Mouse (Mus musculus) liver, embryonic 11.5 days (tissue): Measurements from ENCODE around the gene Znrf3. TPM values are rescaled to one million over a fixed set of nuclear protein-coding genes. Genes with fewer than 3 reads are reported as not detected.

Experiments used
- ATAC-seq: fragments of 200-750 bp; cut with Nextera tagmentation; replicated peaks from 2 replicates; pipeline ENCODE4 v1.8.0; 2017; ENCODE audit warnings: moderate number of reproducible peaks, mild to moderate bottlenecking, moderate TSS enrichment, moderate library complexity; ENCODE audit not compliant: low FRiP score
- DNase-seq: peaks from one replicate; pipeline ENCODE4 v3.0.0-alpha.2; 2017; ENCODE audit warnings: low spot score
- H3K27ac ChIP-seq: fragments of 300-500 bp; sonication (generic); 2 replicates; pipeline ENCODE4 v1.5.1; 2014; ENCODE audit warnings: mild to moderate bottlenecking, low read depth, low read length, control low read depth
- H3K27me3 ChIP-seq: fragments of 300-500 bp; sonication (generic); replicated peaks from 2 replicates; pipeline ENCODE4 v1.6.1; 2014; ENCODE audit warnings: low read length, mixed read lengths; ENCODE audit not compliant: control insufficient read depth, insufficient read depth
- H3K36me3 ChIP-seq: fragments of 300-500 bp; sonication (generic); 2 replicates; pipeline ENCODE4 v1.6.1; 2014; ENCODE audit warnings: mild to moderate bottlenecking, low read length, moderate library complexity, mixed read lengths; ENCODE audit not compliant: control insufficient read depth, insufficient read depth
- H3K4me1 ChIP-seq: fragments of 300-500 bp; sonication (generic); replicated peaks from 2 replicates; pipeline ENCODE4 v1.6.1; 2014; ENCODE audit warnings: low read length, mixed read lengths; ENCODE audit not compliant: control insufficient read depth, insufficient read depth
- H3K4me2 ChIP-seq: fragments of 300-500 bp; sonication (generic); 2 replicates; pipeline ENCODE4 v1.6.1; 2014; ENCODE audit warnings: mild to moderate bottlenecking, control low read depth, moderate library complexity
- H3K4me3 ChIP-seq: fragments of 300-500 bp; sonication (generic); 2 replicates; pipeline ENCODE4 v1.5.1; 2014; ENCODE audit warnings: low read depth, low read length, control low read depth
- H3K9ac ChIP-seq: fragments of 300-500 bp; sonication (generic); 2 replicates; pipeline ENCODE4 v1.6.1; 2014; ENCODE audit warnings: low read depth, low read length, control low read depth
- H3K9me3 ChIP-seq: fragments of 300-500 bp; sonication (generic); 2 replicates; pipeline ENCODE4 v1.6.1; 2016; ENCODE audit warnings: low read length, inconsistent platforms, mixed read lengths; ENCODE audit not compliant: control insufficient read depth
- WGBS: fragments of 180-500 bp; shearing (Covaris S2); extraction: QIAGEN DNeasy Blood & Tissue Kit; methylation state at CpG from one replicate; pipeline ENCODE4 v1.1.7; 2014; 5-methylcytosine and 5-hydroxymethylcytosine counted together
- polyA plus RNA-seq: library from polyadenylated mRNA; unstranded; fragments of >200 nt; fragmentation: Nextera tagmentation; extraction: Ambion mirVana; gene quantifications from 2 replicates; pipeline ENCODE4 v1.2.1, GENCODE M21; 2014

Gene Znrf3
- polyA plus RNA-seq, 1 experiment from 2014 or later, result 9.0 TPM

DNA sequence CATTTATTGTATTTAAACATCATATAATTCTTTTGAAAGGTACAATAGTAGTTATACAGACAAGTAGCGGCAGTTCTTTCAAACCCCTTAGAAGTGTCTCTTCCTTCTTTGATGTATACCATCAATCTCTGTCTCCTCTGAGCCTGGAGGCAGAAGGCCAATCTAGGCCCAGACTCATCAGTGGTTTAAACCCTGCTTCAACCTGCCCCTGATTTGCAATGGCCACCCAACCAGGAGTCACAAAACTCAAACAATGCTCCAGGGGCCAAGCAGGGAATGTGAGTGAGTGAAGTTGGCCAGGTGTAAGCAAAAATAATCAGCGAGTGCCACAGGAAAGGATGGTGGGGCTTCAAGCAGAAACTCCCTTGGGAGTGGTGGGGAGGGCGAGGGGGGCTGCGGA, 6.1 kb upstream of the Znrf3 start:
- no peaks in the 10 kb centered on the region for H3K36me3 ChIP-seq
- H3K9me3 ChIP-seq, result no peaks in the 10 kb centered on the region
- no peak overlapping the region for H3K27ac ChIP-seq
- ATAC-seq (no peak), DNase-seq (no peak)
- no peak overlapping the region for H3K4me2 ChIP-seq
- no peak overlapping the region for H3K9ac ChIP-seq
- H3K27me3 ChIP-seq, result no peaks in the 10 kb centered on the region
- 80% methylated on average over 4 of the region's 4 CpGs for WGBS
- peaks cover 2% of the 10 kb centered on the region; the same call in 1 of the 2 replicates for H3K4me1 ChIP-seq
- no peak overlapping the region for H3K4me3 ChIP-seq

DNA sequence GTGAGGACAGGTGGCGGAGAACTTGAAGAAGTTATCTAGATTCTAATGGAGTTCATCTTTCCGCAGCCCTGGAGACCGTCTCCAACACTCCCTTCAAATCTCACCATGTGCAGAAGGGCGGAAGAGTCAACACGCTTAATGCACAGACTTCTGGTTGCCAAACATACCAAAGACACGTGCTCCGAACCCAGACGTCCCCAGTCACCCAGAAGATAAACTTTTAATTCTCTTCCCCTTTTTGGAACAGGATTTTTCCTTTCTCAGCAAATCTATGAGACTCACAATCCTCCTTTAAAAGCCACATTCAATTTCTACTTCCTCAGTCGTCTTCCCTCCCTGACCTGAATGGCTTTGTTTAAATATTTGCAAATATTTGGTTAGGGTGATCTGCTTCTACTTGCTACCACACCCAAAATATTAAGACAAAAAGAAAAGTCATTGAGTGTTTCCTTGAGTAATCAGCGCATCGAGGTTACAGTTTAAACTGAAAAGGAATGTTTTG, 856 bp upstream of the Znrf3 start:
- H3K4me1 ChIP-seq, result peaks cover 25% of the 10 kb centered on the region
- peak overlapping the region; percentile 98 for H3K4me2 ChIP-seq
- H3K9me3 ChIP-seq, result no peaks in the 10 kb centered on the region
- H3K36me3 ChIP-seq, result no peaks in the 10 kb centered on the region
- H3K4me3 ChIP-seq, result peak overlapping the region; percentile 91
- H3K27me3 ChIP-seq, result no peaks in the 10 kb centered on the region
- ATAC-seq, result peak; percentile 37
- H3K9ac ChIP-seq, result peak overlapping the region; percentile 72
- H3K27ac ChIP-seq, result no peak overlapping the region
- no peak for DNase-seq
- WGBS, result 16% methylated on average over 11 of the region's 11 CpGs

GRCm38 (mm10) chr11:5444234-5444598, 431 bp downstream of the Znrf3 start:
- peaks cover 25% of the 10 kb centered on the region for H3K4me1 ChIP-seq
- no peaks in the 10 kb centered on the region for H3K36me3 ChIP-seq
- no peaks in the 10 kb centered on the region for H3K27me3 ChIP-seq
- ATAC-seq (peak; percentile 12), DNase-seq (peak; percentile 54)
- under 1% methylated on average over 39 of the region's 57 CpGs for WGBS
- peak overlapping the region; percentile 63 for H3K27ac ChIP-seq
- H3K4me2 ChIP-seq, result peak overlapping the region; percentile 98
- H3K4me3 ChIP-seq, result peak overlapping the region; percentile 91
- no peaks in the 10 kb centered on the region for H3K9me3 ChIP-seq
- peak overlapping the region; percentile 93 for H3K9ac ChIP-seq

DNA sequence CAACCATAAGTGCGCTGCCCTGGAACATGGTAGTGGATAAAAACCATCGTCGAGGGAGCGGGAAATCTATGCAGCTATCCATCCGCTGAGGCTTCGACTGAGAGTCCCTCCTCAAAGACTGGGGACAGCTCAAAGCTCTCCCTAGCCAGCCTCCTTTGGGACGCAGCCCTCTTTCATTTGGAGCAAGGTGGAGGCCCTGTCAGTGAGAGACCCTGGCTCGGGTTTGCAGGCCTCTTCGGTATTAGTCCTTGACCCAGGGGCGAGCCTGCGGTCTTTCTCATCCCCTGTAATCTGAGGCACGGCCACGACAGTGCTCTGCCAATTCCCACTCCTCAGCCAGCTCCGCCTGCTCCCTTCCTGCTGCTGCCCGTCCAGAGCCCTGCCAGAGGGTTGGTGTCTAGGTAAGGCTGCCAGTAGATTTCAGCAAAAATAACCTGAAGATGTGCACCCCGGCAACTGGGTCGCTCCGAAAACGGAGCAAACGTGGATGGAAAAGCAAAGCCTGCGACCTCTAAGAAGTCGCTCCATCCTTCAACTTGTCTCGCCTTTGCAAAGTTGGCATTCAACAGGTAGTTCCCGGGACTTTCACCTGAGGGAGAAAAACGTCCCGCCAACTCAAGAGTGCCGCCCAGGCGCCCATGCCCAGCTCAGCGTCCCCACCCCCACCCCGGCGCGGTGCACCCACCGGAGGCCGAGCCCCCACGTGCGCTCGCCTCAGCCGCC, 975 bp downstream of the Znrf3 start:
- H3K4me1 ChIP-seq, result peaks cover 25% of the 10 kb centered on the region
- H3K27me3 ChIP-seq, result no peaks in the 10 kb centered on the region
- peak overlapping the region; percentile 63 for H3K27ac ChIP-seq
- ATAC-seq (no peak; the same call in 1 of the 2 replicates), DNase-seq (peak; percentile 56)
- WGBS, result 2% methylated on average over 38 of the region's 38 CpGs
- no peaks in the 10 kb centered on the region for H3K9me3 ChIP-seq
- H3K4me3 ChIP-seq, result peak overlapping the region; percentile 91
- H3K36me3 ChIP-seq, result no peaks in the 10 kb centered on the region
- peak overlapping the region; percentile 93 for H3K9ac ChIP-seq
- H3K4me2 ChIP-seq, result peak overlapping the region; percentile 98

- Histone ChIP-seq H3K9ac (peak overlapping the region; percentile 13; the same call in 1 of the 2 replicates), H3K27me3 (no peaks in the 10 kb centered on the region), H3K9me3 (no peaks in the 10 kb centered on the region), H3K36me3 (no peaks in the 10 kb centered on the region), H3K4me3 (peak overlapping the region; percentile 91), H3K27ac (no peak overlapping the region), H3K4me1 (peaks cover 25% of the 10 kb centered on the region), H3K4me2 (peak overlapping the region; percentile 98)
- no peak for DNase-seq
- WGBS, result 16% methylated on average over 3 of the region's 3 CpGs
- no peak for ATAC-seq
Observed at GRCm38 (mm10) chr11:5442590-5443021, 2.0 kb downstream of the Znrf3 start.

- ATAC-seq (no peak), DNase-seq (no peak)
- peaks cover 12% of the 10 kb centered on the region for H3K4me1 ChIP-seq
- no peaks in the 10 kb centered on the region for H3K9me3 ChIP-seq
- no peaks in the 10 kb centered on the region for H3K27me3 ChIP-seq
- H3K4me2 ChIP-seq, result no peak overlapping the region
- 79% methylated on average over 2 of the region's 2 CpGs for WGBS
- no peak overlapping the region for H3K27ac ChIP-seq
- no peaks in the 10 kb centered on the region for H3K36me3 ChIP-seq
- H3K9ac ChIP-seq, result no peak overlapping the region
- no peak overlapping the region for H3K4me3 ChIP-seq
Observed at GRCm38 (mm10) chr11:5437646-5438045, 7.0 kb downstream of the Znrf3 start.

DNA sequence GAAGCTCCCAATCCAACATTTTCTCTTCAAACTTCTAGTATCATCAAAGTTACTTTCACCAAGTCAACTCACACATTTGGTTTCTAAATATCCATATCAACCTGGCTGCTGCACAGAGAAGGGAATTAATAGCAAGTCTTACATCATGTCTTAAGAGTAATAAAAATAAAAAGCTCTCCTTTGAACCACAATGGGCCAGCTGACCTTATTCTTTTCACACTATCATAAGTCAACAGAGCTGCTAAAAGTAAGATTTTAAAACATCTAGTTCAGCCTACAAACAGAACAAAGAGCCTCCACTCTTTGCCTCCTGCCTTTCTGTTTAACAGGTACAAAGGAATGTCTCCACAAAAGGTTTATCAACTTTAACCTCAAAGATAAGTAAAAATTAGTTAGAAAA, 7.7 kb downstream of the Znrf3 start:
- Histone ChIP-seq H3K4me1 (peaks cover 5% of the 10 kb centered on the region), H3K4me2 (no peak overlapping the region), H3K27me3 (no peaks in the 10 kb centered on the region), H3K27ac (no peak overlapping the region), H3K9me3 (no peaks in the 10 kb centered on the region), H3K9ac (no peak overlapping the region), H3K4me3 (no peak overlapping the region), H3K36me3 (no peaks in the 10 kb centered on the region)
- no peak for ATAC-seq
- no peak for DNase-seq

DNA sequence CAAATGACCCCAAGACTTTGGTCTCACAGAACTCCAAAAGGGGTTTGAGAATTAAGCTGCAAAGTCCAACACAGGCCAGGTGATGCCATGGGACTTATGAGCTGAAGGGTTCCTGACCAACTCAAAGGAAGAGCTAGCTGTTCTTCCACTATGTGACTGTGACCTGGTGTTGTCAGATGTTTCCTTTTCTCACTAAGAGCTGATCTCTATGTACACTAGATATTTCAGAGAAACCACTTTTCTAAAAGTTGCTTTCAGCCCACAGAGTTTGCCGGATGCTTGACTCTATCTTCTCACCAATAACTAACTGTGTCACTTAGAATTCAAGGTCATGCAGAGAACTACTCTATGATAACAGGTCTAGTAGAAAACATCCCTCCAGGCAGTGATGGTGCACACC, 9.2 kb downstream of the Znrf3 start:
- Histone ChIP-seq H3K4me3 (no peak overlapping the region), H3K9ac (no peak overlapping the region), H3K4me2 (no peak overlapping the region), H3K4me1 (peaks cover under 1% of the 10 kb centered on the region), H3K9me3 (no peaks in the 10 kb centered on the region), H3K27me3 (no peaks in the 10 kb centered on the region), H3K27ac (no peak overlapping the region), H3K36me3 (no peaks in the 10 kb centered on the region)
- ATAC-seq (no peak), DNase-seq (no peak)
- WGBS, result 91% methylated on average over 1 of the region's 1 CpGs

DNA sequence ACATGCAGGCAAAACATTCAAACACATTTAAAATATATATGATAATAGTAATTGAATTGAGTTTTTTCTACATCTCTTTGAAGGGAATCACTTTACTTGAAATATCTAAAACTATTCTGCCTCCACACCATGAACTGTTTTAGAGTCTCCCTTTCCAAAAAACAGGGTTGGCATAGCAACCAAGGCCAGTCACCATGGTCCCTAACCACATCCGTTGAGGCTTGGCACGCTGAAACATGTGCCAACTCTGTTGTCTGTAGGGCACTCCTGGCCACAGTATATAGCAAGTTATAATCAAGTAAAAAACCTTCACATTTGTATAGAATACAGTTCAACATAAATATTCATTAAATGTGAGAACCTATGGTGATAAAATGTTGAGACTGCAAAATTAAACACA, 12.3 kb downstream of the Znrf3 start:
- Histone ChIP-seq H3K27ac (no peak overlapping the region), H3K9ac (no peak overlapping the region), H3K4me2 (no peak overlapping the region), H3K4me3 (no peak overlapping the region), H3K36me3 (no peaks in the 10 kb centered on the region), H3K9me3 (no peaks in the 10 kb centered on the region), H3K27me3 (no peaks in the 10 kb centered on the region), H3K4me1 (no peaks in the 10 kb centered on the region)
- WGBS, result 87% methylated on average over 2 of the region's 2 CpGs
- DNase-seq, result no peak
- ATAC-seq, result no peak
